Mouse (Mus musculus) small intestine, adult 2 months (tissue): ENCODE data around the gene Mfsd10.

ENCODE experiments used
- CTCF ChIP-seq: fragments of 200-500 bp; IDR thresholded peaks from 2 replicates; pipeline ENCODE4 v1.5.1; 2012; ENCODE audit warnings: low read depth, mild to moderate bottlenecking, control low read depth, inconsistent platforms, low read length, moderate library complexity, mixed read lengths; ENCODE audit not compliant: insufficient replicate concordance, insufficient read length; ENCODE audit errors: extremely low read depth
- POLR2A ChIP-seq: fragments of 200-500 bp; IDR thresholded peaks from 2 replicates; pipeline ENCODE4 v1.6.1; 2012; ENCODE audit warnings: low read depth, mild to moderate bottlenecking, control low read depth, inconsistent platforms, low read length, moderate library complexity

DNA sequence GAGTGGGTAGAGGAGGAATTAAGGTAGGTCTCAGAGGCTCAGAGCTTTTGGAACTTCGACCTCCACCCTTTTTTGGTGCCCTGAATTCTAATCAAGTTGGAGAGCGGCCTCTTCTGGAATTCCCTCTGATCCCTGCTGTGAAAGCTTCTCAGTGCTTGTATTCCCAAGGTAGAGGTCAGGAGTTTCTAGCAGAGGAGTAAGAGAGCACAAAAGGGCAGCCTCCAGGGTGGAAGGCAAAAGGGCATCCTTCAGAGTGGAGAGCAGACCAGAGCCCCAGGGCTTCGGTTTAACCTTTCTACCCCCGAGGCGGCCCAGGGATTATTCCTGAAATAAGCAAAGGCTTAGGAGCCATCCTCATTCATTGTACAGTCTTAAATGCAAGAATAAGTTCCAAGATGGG lies 47.0 kb downstream of the Mfsd10 start:
- no peak for TF ChIP-seq CTCF
- TF ChIP-seq POLR2A: no peak
